Mouse (Mus musculus) heart, adult 18-20 months (tissue): ENCODE data around the gene Kcnn1. TPM values are rescaled to one million over a fixed set of nuclear protein-coding genes. Genes with fewer than 3 reads are reported as not detected.

Experiments used
- DNase-seq, 2 experiments: peaks; one replicate each; pipeline ENCODE4 v3.0.0; 2021 to 2022; ENCODE audit warnings: mixed read lengths in 1 of 2
- total RNA-seq, 2 experiments: library from RNA; stranded (reverse); gene quantifications; 2 replicates each; pipeline ENCODE4 v1.2.3; 2021

The Kcnn1 gene
- total RNA-seq, 2 experiments from 2014 or later = 13.7 to 14.4 TPM

DNA sequence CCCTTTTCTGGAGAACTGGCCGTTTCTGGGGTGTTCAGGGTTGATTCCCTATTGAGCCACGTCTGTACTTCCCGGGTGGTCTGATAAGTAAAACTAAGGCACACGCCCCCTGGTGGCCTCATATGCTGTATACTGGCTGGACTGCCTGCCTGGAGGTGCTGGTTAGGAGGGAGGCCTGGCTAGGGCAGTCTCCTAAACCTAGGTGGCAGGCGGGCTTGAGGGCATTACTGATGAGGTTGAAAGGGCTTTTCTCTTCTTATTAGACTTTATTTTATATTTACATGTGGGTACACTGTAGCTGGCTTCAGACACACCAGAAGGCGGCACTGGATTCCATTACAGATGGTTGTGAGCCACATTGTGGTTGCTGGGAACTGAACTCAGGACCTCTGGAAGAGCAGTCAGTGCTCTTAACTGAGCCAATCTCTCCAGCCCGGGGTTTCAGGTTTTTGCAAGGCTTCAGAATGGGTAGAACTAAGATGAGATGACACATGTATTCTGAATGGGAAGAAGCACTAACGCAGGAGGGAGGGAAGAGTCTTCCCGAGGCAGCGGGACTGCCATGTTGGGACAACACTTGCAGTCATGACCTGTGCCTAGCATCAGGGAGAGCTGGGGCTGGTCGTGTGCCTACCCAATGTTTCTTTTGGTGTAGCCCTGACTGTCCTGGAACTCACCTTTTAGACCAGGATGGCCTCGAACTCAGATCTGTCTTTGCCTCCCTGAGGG is 30.8 kb upstream of the Kcnn1 start:
- peak; percentile 67 to 82 for DNase-seq

DNA sequence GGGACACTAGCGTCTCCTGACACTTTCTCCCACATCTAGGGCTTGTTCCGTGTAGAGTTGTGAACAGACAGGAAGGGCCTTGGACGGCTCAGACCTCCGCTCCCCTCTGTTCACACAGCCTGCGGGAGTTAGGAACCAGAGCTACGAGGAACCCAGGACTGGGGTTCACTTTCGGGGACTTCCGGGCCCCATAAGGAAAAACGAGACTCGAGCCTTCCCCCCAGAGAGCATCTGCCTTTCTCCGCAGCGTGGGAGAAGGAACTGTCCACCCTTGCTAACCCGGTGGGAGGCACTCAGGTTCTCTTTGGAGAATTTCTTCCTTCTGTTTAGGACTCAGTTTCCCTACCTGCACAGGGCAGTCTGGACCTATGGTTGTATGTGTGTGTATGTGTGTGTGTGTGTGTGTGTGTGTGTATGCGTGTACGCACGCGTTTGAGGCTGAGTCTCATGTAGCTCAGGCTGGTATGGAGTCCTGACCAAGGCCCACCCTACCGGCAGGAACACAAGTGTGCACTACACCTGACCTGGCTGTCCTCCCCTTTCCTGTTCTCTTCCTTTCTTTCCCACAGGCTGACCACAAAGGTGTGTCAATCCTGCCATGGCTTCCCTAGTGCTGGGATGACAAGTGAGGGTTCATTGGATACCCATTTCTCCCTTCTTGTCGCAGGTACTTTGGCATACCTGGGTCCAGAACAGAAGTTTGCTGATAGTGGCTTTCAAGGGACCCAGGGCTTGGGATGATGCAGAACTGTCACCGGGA is 30.0 kb upstream of the Kcnn1 start:
- DNase-seq = no peak

DNA sequence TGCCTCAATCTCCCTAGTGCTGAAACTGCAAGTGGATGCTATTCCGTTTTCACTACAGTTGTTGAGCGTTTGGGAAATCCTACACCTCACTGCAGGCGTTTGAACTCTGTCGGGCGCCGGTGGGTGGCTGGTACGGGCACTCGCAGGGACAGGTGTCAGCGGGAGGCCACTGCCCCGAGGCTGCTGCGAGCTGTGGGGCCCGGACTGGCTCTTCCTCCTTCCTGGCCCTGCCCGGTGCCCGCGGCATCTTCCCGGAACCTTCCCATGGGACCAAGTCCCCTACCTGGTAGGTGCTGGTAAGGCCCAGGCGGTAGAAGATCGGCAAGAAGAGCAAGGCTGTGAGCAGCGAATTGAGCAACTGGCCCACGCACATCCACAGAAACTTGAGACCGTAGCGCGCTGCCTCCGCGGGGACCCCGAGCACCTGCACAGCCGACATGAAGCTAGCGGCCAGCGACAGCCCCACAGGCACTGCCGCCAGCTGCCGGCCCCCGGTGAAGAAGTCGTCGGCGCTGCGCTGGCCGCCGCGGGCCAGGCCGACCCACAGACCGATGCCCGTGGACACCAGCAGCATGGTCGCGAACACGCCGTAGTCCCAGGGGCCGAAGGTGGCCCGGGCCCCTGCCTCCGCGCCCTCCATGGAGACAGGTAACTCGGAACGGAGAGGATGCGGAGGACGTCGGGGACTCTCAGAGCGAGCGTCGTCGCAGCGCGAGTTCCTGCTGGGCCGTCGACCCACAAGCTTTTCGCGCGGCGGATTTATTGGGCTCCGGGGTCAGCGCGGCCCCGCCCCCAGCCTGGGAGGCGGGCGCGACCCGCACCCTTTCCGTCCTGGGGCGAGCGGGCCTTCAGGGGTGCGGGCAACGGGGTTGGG is 29.2 kb upstream of the Kcnn1 start, which contains the start of gene Slc5a5:
Gene Slc5a5 (minus strand): TSS at position 736 of the 874 bp plus-strand sequence.
- DNase-seq = no peak

DNA sequence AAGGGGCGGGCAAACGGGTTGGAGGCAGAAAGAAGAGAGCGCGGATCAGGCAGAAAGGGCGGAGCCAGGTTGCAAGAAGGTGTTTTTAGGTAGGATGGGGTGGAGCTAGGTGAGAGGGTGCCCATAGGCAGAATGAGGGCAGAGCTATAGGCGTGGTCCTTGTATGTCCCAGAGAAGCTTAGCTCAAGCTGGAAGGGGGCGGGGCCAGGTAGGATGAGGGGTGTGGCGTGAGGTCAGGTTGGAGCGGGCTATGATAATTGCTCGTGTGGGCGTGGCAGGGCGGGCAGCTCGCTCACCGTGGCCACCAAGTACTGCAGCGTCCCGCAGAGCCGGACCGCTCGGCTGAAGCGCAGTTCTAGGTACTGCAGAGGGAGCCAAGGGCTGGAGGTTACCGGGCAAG is 28.3 kb upstream of the Kcnn1 start:
- DNase-seq = no peak

DNA sequence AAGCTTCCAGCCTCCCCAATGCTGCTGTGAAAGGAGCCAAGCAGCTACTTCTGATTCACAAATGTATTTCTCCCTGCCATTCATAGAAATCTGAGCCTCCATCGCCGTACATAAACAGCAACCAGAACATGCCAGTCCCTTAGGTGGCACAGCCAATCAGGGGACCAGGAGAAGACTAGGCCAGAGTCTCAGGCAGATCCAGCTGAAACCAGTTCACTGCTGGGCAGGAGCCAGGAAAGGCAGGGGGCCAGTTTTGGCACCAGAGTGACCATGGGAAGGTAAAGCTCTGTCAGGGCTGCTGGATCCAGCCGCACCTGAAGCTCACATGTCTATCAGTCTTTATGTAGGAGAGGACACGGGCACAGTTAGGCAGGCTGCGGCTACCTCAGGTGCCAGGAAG is 27.6 kb upstream of the Kcnn1 start:
- DNase-seq = no peak

DNA sequence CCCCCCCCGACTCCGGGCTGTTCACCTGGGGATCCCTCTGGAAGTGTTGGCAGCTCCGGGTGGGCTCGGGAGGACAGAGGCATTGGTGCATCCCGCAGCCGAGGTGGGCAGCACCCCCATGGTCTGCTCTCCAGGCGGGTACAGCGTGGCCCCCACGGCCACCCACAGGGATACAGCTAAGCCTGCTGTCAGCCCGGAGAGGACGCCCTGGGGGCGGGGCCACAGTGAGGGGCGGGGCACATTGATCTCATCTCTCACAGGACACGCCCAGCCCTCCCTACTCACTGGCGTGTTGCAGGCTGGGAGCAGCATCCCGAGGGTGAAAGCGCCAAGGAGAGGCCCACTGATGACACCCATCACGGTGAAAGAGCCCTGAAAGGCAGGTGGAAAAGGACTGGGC is 24.6 kb upstream of the Kcnn1 start:
- no peak for DNase-seq

DNA sequence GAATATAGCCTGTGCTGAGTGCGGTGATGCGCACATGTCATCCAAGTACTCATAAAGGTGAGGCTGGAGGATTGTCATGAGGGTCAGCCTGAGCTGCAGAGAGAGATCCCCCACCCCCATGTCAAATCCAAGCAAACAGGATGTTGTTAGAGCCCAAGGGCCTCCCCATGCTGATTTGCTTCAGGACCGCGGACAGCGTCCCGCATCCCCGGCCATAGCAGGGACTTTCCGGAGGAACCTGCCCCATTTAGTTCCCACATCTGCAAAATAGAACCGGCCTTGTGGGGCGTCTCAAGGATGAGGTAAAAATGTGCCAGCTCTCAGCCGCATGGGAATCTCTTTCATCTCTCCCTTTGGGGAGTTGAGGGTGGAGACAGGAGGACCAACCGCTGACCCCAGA is 22.6 kb upstream of the Kcnn1 start:
- DNase-seq = no peak

DNA sequence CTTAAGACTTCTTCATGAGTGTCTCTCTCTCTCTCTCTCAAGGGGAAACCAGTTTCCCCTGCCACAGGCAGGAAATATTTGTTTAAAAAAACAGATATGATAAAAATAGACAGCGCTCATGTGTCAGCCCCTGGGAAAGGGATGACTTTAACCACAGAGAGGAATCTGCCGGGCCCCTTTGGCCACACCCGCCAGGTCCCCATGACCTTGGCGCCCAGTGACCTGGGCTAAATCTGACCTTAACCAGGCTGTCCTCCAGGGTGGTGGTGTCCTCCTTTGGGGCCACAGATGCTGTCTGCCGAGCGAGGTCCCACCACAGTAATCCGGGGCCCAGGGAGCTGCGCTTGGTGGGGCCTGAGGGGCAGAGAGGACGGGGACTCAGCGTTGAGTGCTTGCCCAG is 21.6 kb upstream of the Kcnn1 start:
- DNase-seq = no peak

DNA sequence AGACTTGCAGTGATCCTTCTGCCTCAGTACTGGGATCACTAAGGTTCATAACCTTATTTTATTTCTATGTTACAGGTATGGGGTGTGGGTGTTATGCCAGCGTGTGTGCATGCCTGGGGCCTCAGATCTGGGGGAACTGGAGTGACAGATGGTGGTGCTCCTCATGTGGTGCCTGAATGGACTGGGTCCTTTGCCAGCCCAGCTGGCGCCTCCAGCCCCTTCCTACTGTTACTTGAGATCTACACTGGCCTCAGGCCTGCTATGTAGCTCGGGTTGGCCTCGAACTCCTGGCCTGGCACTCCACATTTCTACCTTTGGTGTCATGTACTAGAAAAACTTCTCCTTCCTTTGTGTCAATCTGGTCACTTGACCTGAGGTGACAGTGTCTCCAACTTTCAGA is 21.1 kb upstream of the Kcnn1 start:
- no peak for DNase-seq

DNA sequence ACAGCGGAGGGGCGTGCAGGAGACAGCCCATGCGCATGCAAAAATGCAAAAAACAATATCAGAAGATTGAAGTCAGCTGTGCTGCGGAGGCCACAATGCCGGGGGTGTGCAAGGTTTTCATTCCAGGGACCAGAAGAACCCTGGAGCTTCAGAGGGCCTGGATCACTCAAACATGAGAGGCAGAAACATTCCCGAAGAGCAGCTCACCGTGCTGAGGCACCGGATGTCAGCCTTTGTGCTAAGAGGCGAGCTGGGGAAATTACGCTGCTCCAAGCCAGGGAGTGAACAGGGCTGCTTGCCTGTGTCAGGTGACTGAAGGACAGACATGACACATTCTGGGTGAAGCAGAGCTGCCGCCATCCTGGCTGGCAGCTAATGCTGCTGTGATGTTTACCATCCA is 17.5 kb upstream of the Kcnn1 start:
- DNase-seq = peak; percentile 53 to 55

DNA sequence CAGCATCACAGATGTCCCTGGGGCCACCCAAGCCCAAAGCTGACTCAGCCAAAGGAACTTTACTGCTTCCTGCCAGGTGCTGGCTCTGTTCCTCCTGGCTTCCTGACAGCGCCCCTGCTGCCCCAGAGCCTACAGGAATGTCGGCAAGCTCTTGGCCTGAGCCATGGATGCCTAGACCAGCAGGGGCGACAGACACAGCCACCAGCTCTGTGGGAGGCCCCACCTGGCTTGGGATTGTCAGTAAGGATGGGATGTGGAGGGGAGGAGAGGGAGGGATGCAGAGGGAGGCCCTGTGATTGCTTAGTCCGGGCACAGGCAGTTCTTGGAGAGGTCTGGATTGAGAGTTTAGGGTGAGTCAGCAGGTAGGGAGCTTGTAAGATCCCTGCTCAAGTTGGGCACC is 17.1 kb upstream of the Kcnn1 start:
- peak; percentile 63 to 74 for DNase-seq

DNA sequence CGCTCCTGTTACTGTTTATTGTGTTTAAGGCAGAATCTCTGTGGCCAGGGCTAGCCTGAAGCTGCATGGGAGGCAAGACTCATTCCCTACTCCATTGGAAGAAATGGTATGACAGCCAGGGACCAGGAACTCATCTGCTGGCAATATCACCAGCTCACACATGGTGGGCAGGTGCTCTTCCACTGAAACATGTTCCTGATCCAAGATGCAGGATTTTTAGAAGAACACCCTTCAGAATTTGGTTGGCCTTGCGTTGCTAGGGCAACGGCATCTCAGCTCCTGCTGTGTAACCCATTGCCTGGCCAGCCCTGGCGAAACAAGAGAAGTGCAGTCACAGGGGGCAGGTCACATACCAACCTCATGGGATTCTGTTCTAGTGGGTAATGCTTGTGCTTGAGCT is 16.4 kb upstream of the Kcnn1 start:
- no peak for DNase-seq

DNA sequence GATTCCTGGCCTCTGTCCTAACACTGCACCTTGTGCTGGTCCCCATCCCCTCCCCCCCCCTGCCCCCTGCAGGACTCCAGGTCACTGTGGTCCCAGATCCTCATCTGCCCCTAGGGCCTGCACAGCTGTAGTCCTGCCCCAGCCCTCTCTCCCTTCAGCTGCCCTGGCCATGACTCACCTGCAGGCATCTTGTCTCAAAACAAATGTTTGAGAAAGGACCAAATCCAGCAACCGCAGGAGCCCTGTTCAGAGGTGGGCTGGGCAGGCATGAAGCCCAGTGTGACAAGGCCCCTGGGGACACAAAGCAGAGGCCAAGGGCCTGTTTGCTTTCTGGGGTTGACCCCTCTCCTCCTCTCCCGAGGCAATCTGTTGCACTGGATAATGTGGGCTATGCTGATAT is 15.1 kb upstream of the Kcnn1 start:
- no peak for DNase-seq

DNA sequence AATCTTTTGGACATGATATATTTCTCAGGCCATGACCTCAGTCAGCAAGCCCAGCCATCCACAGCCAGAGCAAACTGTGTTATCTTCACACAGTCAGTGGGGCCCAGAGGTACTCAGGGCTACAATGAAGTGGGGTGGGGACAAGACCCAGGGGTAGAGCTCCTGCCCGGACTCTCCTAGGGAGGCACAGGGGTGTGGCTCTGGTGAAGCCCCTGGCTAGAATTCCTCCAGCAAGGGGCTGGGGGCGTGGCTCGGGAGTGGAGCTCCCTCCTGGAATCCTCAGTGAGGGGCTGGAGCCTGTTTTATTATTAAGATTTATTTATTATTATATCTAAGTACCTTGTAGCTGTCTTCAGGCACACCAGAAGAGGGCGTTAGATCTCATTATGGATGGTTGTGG is 13.3 kb upstream of the Kcnn1 start:
- DNase-seq = no peak

DNA sequence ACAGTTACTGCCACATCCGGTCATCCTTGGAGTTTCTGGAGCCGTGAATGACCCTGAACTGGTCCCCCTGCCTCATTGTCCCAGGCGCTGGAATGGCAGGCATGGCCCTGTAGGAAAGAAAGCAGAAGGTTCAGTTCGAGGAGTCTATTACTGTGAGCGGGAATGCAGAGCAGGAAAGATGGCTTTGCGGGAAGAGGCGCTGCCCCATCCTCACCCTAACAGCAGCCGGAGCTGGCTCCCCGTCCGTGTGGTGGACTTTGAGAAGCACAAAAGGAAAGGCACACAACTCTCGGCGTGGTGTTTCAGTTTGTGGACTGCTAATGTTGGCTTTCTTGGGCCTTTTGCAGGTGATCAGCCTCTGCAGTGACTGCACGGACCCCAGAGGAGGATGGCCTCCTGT is 11.4 kb upstream of the Kcnn1 start:
- no peak for DNase-seq

DNA sequence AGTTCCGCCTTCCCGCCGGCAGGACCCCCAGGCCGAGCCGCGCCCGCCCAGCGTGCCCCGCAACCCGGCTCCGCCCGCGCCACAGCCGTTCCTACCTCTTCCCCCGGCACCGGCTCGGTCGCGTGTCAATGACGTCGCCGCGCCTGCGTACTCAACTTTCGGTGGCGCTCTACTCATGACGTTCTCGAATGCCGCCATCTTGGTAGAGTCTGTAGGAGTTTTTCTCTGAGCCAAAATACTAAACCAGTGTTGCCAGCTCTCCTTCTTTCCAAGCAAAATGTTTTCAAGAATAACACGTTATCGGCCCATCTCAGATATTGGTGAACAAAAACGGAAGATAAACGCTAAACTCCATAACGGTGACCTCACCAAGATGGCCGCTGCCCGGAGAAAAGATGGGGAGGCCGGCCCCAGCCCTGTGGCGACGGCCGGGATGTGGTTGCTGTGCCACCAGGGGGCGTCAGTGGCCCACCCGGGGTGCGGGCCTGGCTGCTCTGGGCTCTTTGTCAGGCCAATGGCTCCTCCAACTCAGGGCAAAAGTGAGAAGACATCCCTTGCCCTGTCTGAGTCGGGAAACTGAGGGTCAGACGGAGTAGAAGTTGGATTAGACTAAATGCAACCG is 10.4 kb upstream of the Kcnn1 start, which contains the start of gene Ccdc124:
Gene Ccdc124 (minus strand): TSS at position 572 of the 622 bp plus-strand sequence.
- DNase-seq = peak; percentile 96 to 97

DNA sequence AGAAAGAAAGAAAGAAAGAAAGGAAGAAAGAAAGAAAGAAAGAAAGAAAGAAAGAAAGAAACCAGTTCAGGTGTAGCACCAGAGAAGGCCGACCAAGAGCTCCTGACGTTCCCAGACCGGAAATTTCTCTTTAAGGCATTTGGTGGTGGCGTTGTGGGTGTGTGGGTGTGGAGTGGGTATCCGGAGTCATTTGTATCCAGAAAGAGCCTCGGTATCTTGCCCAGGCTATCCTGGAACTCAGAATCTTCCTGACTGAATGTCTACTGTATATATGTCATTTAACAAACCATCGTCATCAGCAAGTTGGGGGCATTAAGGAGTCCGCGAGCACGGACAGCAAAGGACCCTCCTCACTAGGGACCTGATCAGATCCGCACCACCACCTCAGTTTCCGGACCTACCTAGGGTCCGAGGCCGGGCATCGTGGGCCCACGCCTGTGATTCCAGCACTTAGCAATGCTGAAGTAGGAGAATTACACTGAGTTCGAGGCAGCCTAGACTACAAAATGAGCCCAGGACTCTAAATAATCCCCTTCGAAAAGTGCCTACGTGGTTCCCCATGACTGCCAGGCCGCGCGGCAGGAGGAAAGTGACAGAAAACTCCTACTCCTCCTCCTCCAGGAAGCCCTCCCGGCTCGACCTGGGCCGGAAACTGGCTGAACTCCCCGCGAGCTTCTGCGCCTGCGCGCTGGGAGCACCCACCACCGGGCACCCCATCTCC is 9.7 kb upstream of the Kcnn1 start:
- DNase-seq = no peak

DNA sequence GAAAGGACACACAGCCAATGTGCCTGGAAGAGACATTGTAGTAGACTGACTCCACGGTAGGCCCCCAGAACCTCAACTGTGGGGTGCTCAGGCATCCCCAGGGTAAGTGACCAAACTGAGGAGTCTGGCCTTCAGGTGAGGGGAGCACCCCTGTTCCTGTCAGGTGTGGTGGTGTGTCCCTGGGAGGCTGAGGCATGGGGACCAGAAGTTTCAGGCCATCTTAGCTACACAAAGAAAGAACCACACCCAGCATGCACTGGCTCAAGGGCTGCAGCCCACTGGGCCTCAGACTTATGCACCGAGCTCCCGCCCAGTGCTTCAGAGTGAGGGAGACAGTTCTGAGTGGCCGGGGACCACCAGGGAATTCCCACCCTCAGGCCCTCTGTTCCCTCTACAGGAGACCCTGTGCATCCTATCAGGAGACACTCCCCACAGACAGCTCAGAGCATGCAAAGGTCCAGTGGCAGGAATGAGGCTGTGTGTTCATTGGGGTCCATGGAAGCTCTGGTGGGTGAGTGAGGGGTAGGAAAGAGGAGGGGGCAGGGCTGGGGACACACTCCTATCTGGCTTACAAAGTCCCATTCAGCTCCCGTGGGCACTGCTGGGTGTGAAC is 8.2 kb upstream of the Kcnn1 start:
- DNase-seq = no peak

DNA sequence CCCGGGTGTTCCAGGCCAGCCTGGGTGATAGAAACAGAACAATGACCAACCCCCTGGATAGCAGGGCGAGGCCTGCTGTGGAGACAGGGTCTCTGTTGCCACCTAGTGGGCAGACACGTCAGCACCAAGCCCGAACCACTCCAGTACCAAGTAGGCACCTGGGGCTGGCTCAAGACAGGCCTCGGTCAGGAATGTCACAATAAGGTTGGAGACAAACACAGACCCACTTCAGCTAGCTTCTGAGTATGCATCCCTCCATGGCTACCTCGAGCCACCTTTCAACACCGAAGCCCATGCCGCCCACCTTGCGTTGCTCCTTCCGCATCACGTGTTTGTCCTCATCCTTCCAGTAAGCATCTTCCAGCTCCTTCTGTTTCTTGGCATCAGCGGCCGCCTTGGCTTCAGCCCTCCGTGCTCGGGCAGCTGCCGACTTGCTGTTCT is 6.6 kb upstream of the Kcnn1 start:
- DNase-seq = peak; percentile 79 to 84

DNA sequence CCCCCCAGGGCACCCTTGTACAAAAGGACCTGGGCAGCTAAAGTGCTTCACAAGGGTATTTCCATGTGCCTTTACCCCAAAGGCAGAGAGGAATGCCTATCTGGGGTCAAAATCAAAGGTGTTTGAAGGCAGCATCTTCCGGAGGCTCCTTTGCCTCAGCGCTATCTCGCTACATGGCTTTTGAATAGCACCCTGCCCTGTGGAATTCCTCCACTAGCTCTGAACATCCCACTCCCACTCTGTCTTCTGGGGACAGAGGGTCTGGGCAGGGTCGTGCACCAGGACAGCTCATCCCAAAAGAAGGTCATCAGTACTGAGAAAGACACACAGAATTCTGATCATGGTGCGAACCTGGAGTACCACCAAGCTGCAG is 6.1 kb upstream of the Kcnn1 start:
- DNase-seq = no peak

DNA sequence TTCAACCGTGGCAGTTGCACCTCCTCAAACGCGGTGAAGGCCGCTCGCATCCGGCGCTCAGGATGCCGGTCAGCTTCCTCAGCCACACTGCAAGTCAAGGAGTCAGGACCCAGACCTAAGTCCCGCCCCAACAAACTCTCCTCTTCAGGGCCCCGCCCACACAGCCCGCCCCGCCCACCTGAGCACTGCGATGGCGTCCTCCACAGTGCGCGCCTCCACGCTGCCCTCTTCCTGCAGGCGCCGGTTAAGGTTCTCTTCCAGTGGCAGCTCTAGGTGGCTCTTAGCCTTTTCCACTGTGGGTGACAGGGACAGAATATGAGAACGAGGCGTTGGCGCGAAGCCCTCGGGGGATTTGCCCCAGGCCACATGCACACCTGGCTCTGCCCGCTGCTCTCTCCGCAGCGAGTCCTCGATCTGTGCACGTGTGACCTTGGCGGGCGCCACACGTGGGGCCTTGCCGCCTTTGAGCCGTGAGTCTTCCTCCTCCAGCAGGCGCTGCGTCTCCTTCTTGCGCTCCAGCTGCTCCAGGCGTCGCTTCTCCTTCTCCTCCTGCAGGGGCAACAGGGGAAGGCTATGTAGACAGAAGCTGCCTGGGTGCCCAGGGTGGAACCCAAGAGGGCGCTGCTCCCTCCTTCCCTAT is 5.6 kb upstream of the Kcnn1 start:
- DNase-seq = no peak
